1 mouse cellular context compared by ENCODE assay signal in genomic region chr2:35253751-35254150, GRCm38 (mm10).
TF ChIP-seq lines count a peak whose summit lies in the region.

No protein-coding gene starts in this region.

TF ChIP-seq in CH12.LX, 34 proteins besides CTCF, POLR2A, EP300 and RAD21 (continued from another document):
- TF ChIP-seq MAZ (IDR thresholded peaks at IDR 0.05; ENCODE audit: low read depth, low read length): 0 out of 2 replicates have a peak, but pooled peaks have one; percentile 32
- 0 out of 2 replicates have a peak, but pooled peaks have one; percentile 49 for TF ChIP-seq MYC (IDR thresholded peaks at IDR 0.05; ENCODE audit: low read depth, low read length)
- no peak for TF ChIP-seq UBTF (IDR thresholded peaks at IDR 0.05; ENCODE audit: low read depth, low read length)
- no peak for TF ChIP-seq E2F4 (IDR thresholded peaks at IDR 0.05; ENCODE audit: insufficient replicate concordance, low read depth, low read length)
- TF ChIP-seq ZKSCAN1 (IDR thresholded peaks at IDR 0.05; ENCODE audit: borderline replicate concordance, low read depth, low read length): no peak
- TF ChIP-seq KAT2A (IDR thresholded peaks at IDR 0.05; ENCODE audit: insufficient replicate concordance, low read length): 0 out of 2 replicates have a peak, but pooled peaks have one; percentile 30
- 0 out of 2 replicates have a peak, but pooled peaks have one; percentile 14 for TF ChIP-seq CHD2 (IDR thresholded peaks at IDR 0.05; ENCODE audit: low read length)
- peak; percentile 58; the same call in 1 of the 2 replicates for TF ChIP-seq TCF12 (IDR thresholded peaks at IDR 0.05; ENCODE audit: low read depth, low read length)
- 0 out of 2 replicates have a peak, but pooled peaks have one; percentile 42 for TF ChIP-seq MXI1 (IDR thresholded peaks at IDR 0.05; ENCODE audit: low read depth, low read length)
- 0 out of 2 replicates have a peak, but pooled peaks have one; percentile 30 for TF ChIP-seq MAFK (IDR thresholded peaks at IDR 0.05; ENCODE audit: insufficient replicate concordance, low read length)
- TF ChIP-seq ZC3H11A (IDR thresholded peaks at IDR 0.05; ENCODE audit: low read depth, low read length): no peak
- peak; percentile 73 for TF ChIP-seq MAX (IDR thresholded peaks at IDR 0.05; ENCODE audit: low read length)
- no peak for TF ChIP-seq SMC3 (IDR thresholded peaks at IDR 0.05; ENCODE audit: low read depth, low read length)
- TF ChIP-seq ZNF384 (IDR thresholded peaks at IDR 0.05; ENCODE audit: low read depth, low read length): no peak
- TF ChIP-seq USF2 (conservative IDR thresholded peaks at IDR 0.05; ENCODE audit: low read depth, low read length): no peak
- no peak for TF ChIP-seq GABPA (IDR thresholded peaks at IDR 0.05; ENCODE audit: insufficient replicate concordance, low read depth, low read length)
- TF ChIP-seq ZMIZ1 (IDR thresholded peaks at IDR 0.05; ENCODE audit: low read depth, low read length): no peak
- no peak for TF ChIP-seq POLR2AphosphoS2 (IDR thresholded peaks at IDR 0.05; ENCODE audit: low read depth, low read length)
- peak; percentile 87 for TF ChIP-seq IRF4 (IDR thresholded peaks at IDR 0.05; ENCODE audit: low read depth, low read length)
- 0 out of 2 replicates have a peak, but pooled peaks have one; percentile 38 for TF ChIP-seq SIN3A (IDR thresholded peaks at IDR 0.05; ENCODE audit: low read length)
- TF ChIP-seq ELF1 (IDR thresholded peaks at IDR 0.05; ENCODE audit: low read depth, low read length): peak; percentile 46; the same call in 1 of the 2 replicates
- TF ChIP-seq RCOR1 (conservative IDR thresholded peaks at IDR 0.05; ENCODE audit: low read depth, low read length): peak; percentile 73; the same call in 1 of the 2 replicates
- peak; percentile 40; the same call in 1 of the 2 replicates for TF ChIP-seq HCFC1 (IDR thresholded peaks at IDR 0.05; ENCODE audit: low read depth, low read length)
- TF ChIP-seq ETS1 (conservative IDR thresholded peaks at IDR 0.05; ENCODE audit: low read depth, low read length): peak; percentile 28; the same call in 1 of the 2 replicates
- no peak for TF ChIP-seq USF1 (IDR thresholded peaks at IDR 0.05; ENCODE audit: low read depth, low read length)
- 0 out of 2 replicates have a peak, but pooled peaks have one; percentile 38 for TF ChIP-seq NRF1 (IDR thresholded peaks at IDR 0.05; ENCODE audit: low read depth, low read length)
- no peak for TF ChIP-seq PAX5 (IDR thresholded peaks at IDR 0.05; ENCODE audit: low read length)
- TF ChIP-seq MEF2A (IDR thresholded peaks at IDR 0.05; ENCODE audit: borderline replicate concordance, low read depth, low read length): 0 out of 2 replicates have a peak, but pooled peaks have one; percentile 43
